Comparison of ENCODE assay signal across 9 mouse cellular contexts in genomic region chr9:96890266-96890665, GRCm38 (mm10). TPM values are rescaled to one million over a fixed set of nuclear protein-coding genes. Genes with fewer than 3 reads are reported as not detected.
DNase-seq lines count a peak whose midpoint lies in the region; ATAC-seq lines count a peak whose summit lies in the region.
"Had no signal": no experiment of that assay in that cellular context is flagged by ENCODE, and none has a peak within 500 bp of the region (broad histone marks: within the 10 kb centered on the region; RNA-seq: fewer than 3 reads in every experiment).

No protein-coding gene starts in this region.

- peaks cover 5% of the 10 kb centered on the region; the same call in 1 of the 2 replicates for H3K27me3 ChIP-seq in kidney, embryonic 16.5 days (ENCODE audit: insufficient read depth, low read length)
- H3K27me3 ChIP-seq in forebrain, embryonic 15.5 days: no peaks in the 10 kb centered on the region
- H3K27me3 ChIP-seq in midbrain, embryonic 14.5 days (ENCODE audit: control insufficient read depth, insufficient read depth, low read length): no peaks in the 10 kb centered on the region

- no peak overlapping the region for H3K4me2 ChIP-seq in kidney, embryonic 16.5 days (replicated peaks; ENCODE audit: low read depth, low read length)
- peak overlapping the region; percentile 95 for H3K4me2 ChIP-seq in forebrain, embryonic 15.5 days (replicated peaks)
- H3K4me2 ChIP-seq in midbrain, embryonic 14.5 days (ENCODE audit: low read length): peak overlapping the region; percentile 88

- no peak overlapping the region for H3K4me3 ChIP-seq in kidney, embryonic 16.5 days (ENCODE audit: low read length)
- H3K4me3 ChIP-seq in forebrain, embryonic 15.5 days: no peak overlapping the region
- no peak overlapping the region for H3K4me3 ChIP-seq in midbrain, embryonic 14.5 days (replicated peaks; ENCODE audit: low read depth, low read length)

- 0 out of 2 replicates have a peak overlapping the region, but pooled peaks have one; percentile 87 for H3K9ac ChIP-seq in kidney, embryonic 16.5 days (replicated peaks; ENCODE audit: low read length)
- no peak overlapping the region for H3K9ac ChIP-seq in forebrain, embryonic 15.5 days (replicated peaks)
- H3K9ac ChIP-seq in midbrain, embryonic 14.5 days (replicated peaks; ENCODE audit: low read length): no peak overlapping the region; the same call in 1 of the 2 replicates

- no peak for ATAC-seq in kidney, embryonic 16.5 days (ENCODE audit: low FRiP score, low TSS enrichment)
- no peak for ATAC-seq in forebrain, embryonic 15.5 days (replicated peaks)
- no peak for ATAC-seq in midbrain, embryonic 14.5 days (ENCODE audit: low FRiP score, low TSS enrichment)

- WGBS in kidney, embryonic 16.5 days: 89% methylated on average over 6 of the region's 6 CpGs
- WGBS in forebrain, embryonic 15.5 days: 68% methylated on average over 6 of the region's 6 CpGs
- 64% methylated on average over 6 of the region's 6 CpGs for WGBS in midbrain, embryonic 14.5 days

- no peaks in the 10 kb centered on the region for H3K36me3 ChIP-seq in kidney, embryonic 16.5 days (ENCODE audit: insufficient read depth, low read length)
- H3K36me3 ChIP-seq in forebrain, embryonic 15.5 days: no peaks in the 10 kb centered on the region
- no peaks in the 10 kb centered on the region for H3K36me3 ChIP-seq in midbrain, embryonic 14.5 days (ENCODE audit: control insufficient read depth, insufficient read depth, low read length)

- H3K9me3 ChIP-seq in kidney, embryonic 16.5 days (ENCODE audit: low read length): no peaks in the 10 kb centered on the region
- no peaks in the 10 kb centered on the region for H3K9me3 ChIP-seq in forebrain, embryonic 15.5 days
- H3K9me3 ChIP-seq in midbrain, embryonic 14.5 days (ENCODE audit: control insufficient read depth, low read length): no peaks in the 10 kb centered on the region

- no peak overlapping the region for H3K27ac ChIP-seq in kidney, embryonic 16.5 days (ENCODE audit: low read length)
- peak overlapping the region; percentile 77; the same call in 1 of the 2 replicates for H3K27ac ChIP-seq in forebrain, embryonic 15.5 days (replicated peaks)
- 0 out of 2 replicates have a peak overlapping the region, but pooled peaks have one; percentile 28 for H3K27ac ChIP-seq in midbrain, embryonic 14.5 days (replicated peaks; ENCODE audit: low read depth, low read length)

- H3K4me1 ChIP-seq in kidney, embryonic 16.5 days (ENCODE audit: insufficient read depth, low read length): peaks cover 26% of the 10 kb centered on the region
- H3K4me1 ChIP-seq in forebrain, embryonic 15.5 days: peaks cover 72% of the 10 kb centered on the region
- H3K4me1 ChIP-seq in midbrain, embryonic 14.5 days (ENCODE audit: control insufficient read depth, insufficient read depth, low read length): peaks cover 61% of the 10 kb centered on the region

- DNase-seq in kidney, postnatal 10 days: no peak
- peak; percentile 83 for DNase-seq in cerebellum, adult 9-11 months
- peak; percentile 37 for DNase-seq in midbrain, embryonic 14.5 days
- no peak for DNase-seq in layer of hippocampus, postnatal 25 days (ENCODE audit: extremely low spot score in 1 of 2, low spot score in 1 of 2)
- DNase-seq in layer of hippocampus, postnatal 36 days: no peak
- no peak for DNase-seq in adrenal gland, adult 2 months
- DNase-seq: heart, postnatal 36 days had no signal

RNA-seq across cellular contexts. Expression of gene Pxylp1, which starts 2.2 kb away (rescaled TPM):
- 22.2 and 24.4 TPM in 2 replicates for polyA plus RNA-seq in kidney, embryonic 16.5 days (2015; fragmentation: Nextera tagmentation; extraction: Ambion mirVana)
- 33.8 and 36.6 TPM in 2 replicates for polyA plus RNA-seq in forebrain, embryonic 15.5 days (2015; fragmentation: Nextera tagmentation; extraction: Ambion mirVana)
- 52.7 and 66.1 TPM in 2 replicates for polyA plus RNA-seq in midbrain, embryonic 14.5 days (2014; fragmentation: Nextera tagmentation; extraction: Ambion mirVana)
- total RNA-seq in layer of hippocampus, postnatal 25 days (2021): 10 to 100 TPM; 15.4 to 16.3 TPM
- 10 to 100 TPM; 19.7 to 20.3 TPM for total RNA-seq in layer of hippocampus, postnatal 36 days (2021)
- total RNA-seq in adrenal gland, adult 2 months (2021): 10 to 100 TPM in 1 of 2 experiments, 1 to 10 TPM in 1; 5.6 to 13.0 TPM
- polyA plus RNA-seq in adrenal gland, adult 2 months (2012; rRNA removed): 2.7 and 2.9 TPM in 2 replicates

Comparison
In these comparisons a context has a peak if more than half of its experiments do, and no peak if none do; other contexts are left out.
1. DNase-seq: peak in cerebellum, adult 9-11 months (single experiment) and midbrain, embryonic 14.5 days (single experiment); none in kidney, postnatal 10 days (single experiment), layer of hippocampus, postnatal 25 days (0 of 2), layer of hippocampus, postnatal 36 days (0 of 2) and adrenal gland, adult 2 months (single experiment).